Mouse (Mus musculus) heart, postnatal 14 days (tissue): Measurements from ENCODE around the gene Cirbp. TPM values are rescaled to one million over a fixed set of nuclear protein-coding genes. Genes with fewer than 3 reads are reported as not detected.

ENCODE experiments used
- DNase-seq, 2 experiments: peaks; one replicate each; pipeline ENCODE4 v3.0.0; 2021 to 2022
- intact Hi-C: fragments of 180-260 bp; cut with DNase I; formaldehyde crosslinking; loops from one replicate; pipeline ENCODE4 v1.15.1; 2025
- total RNA-seq, 2 experiments: library from RNA; stranded (reverse); gene quantifications; 2 replicates each; pipeline ENCODE4 v1.2.3; 2021

Cirbp gene
- total RNA-seq, 2 experiments from 2014 or later: 40.4 to 64.3 TPM

GRCm38 (mm10) chr10:80147719-80148601 is 17.8 kb upstream of the Cirbp start, which contains the start of gene Midn:
Midn (plus strand) TSS chr10:80148272.
- intact Hi-C loops: no loop called here
- peak; percentile 92 for DNase-seq

GRCm38 (mm10) chr10:80148610-80149290 is 17.0 kb upstream of the Cirbp start:
- intact Hi-C loops: loop anchor here (1.0 kb wide), 1 partner anchor 11 kb away; no protein-coding TSS in a partner anchor
- DNase-seq: peak; percentile 97

GRCm38 (mm10) chr10:80149291-80150225 is 16.2 kb upstream of the Cirbp start:
- DNase-seq: peak; percentile 95 to 97
- intact Hi-C loops: loop anchor here (1.0 kb wide), 1 partner anchor 10 kb away; no protein-coding TSS in a partner anchor

- DNase-seq: peak; percentile 64 to 68
- intact Hi-C loops: no loop called here
Measured at GRCm38 (mm10) chr10:80150226-80151210, 15.3 kb upstream of the Cirbp start.

GRCm38 (mm10) chr10:80151211-80152034 is 14.4 kb upstream of the Cirbp start:
- intact Hi-C loops: no loop called here
- peak; percentile 72 to 77 for DNase-seq

- peak in 1 of 2 experiments; percentile 65 for DNase-seq
Measured at GRCm38 (mm10) chr10:80152071-80152872, 13.5 kb upstream of the Cirbp start.

GRCm38 (mm10) chr10:80152873-80153260 is 12.9 kb upstream of the Cirbp start:
- DNase-seq: no peak
- intact Hi-C loops: no loop called here

More at GRCm38 (mm10) chr10:80152071-80152872, 13.5 kb upstream of the Cirbp start:
- intact Hi-C loops: no loop called here

DNA sequence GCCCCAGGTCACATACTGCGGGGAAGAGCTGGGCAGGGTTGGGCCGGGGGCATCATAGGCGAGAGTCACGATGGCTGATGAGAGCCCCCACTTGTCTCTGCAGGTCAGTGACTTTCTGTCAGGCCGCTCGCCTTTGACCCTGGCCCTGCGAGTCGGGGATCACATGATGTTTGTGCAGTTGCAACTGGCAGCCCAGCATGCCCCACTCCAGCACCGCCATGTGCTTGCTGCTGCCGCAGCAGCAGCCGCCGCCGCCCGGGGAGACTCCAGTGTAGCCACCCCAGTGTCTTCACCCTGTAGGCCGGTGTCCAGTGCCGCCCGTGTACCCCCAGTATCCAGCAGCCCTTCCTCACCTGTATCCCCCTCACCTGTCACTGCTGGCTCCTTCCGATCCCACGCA is 12.1 kb upstream of the Cirbp start:
- intact Hi-C loops: no loop called here
- no peak for DNase-seq

GRCm38 (mm10) chr10:80154384-80154783 is 11.4 kb upstream of the Cirbp start:
- intact Hi-C loops: no loop called here
- DNase-seq: no peak

- DNase-seq: no peak
- intact Hi-C loops: no loop called here
Measured at GRCm38 (mm10) chr10:80155277-80155676, 10.5 kb upstream of the Cirbp start.

DNA sequence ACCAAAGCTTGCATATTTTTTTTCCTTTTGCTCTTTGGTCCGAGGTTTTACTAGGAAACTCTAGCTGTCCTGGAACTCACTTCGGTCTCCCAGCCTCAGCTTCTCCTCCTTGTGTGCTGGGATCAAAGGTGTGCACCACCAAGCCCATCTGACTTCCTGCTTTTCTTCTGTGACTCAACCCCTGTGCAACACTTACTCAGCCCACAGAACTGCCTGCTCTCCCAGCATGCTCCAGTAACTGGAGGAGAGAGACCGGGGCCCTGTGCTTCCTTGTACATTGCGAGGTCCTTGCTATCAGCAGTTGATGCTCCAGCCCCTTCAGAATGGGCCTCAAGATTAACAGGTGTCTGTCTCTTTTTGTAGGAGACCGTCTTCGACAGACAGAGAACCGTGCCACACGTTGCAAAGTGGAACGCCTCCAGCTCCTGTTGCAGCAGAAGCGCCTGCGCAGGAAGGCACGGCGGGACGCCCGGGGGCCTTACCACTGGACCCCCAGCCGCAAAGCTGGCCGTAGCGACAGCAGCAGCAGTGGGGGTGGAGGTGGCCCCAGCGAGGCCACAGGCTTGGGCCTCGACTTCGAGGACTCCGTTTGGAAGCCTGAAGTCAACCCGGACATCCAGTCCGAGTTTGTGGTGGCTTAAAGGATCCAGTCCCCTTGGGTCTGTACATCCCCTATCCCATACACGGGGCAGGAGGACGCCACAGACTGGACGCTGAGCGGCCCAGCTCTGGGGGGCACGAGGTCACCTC is 9.6 kb upstream of the Cirbp start:
- DNase-seq: no peak
- intact Hi-C loops: no loop called here

DNA sequence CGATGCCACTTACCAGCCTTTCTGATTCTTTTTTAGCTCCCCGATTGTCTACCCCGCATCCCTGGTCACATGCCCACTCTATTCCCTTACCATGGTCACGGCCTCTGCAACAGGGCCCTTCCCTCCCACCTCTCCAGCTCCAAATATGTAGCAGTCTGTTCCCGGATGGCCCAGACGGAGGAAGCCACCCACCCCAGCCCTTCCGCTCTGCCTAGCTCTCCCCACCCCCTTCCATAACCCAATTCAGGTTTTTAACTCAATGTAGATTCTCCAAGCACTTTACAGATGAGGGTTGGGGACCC is 9.1 kb upstream of the Cirbp start:
- intact Hi-C loops: no loop called here
- no peak for DNase-seq

- intact Hi-C loops: no loop called here
- no peak for DNase-seq
Measured at GRCm38 (mm10) chr10:80157141-80157929, 8.4 kb upstream of the Cirbp start.

DNA sequence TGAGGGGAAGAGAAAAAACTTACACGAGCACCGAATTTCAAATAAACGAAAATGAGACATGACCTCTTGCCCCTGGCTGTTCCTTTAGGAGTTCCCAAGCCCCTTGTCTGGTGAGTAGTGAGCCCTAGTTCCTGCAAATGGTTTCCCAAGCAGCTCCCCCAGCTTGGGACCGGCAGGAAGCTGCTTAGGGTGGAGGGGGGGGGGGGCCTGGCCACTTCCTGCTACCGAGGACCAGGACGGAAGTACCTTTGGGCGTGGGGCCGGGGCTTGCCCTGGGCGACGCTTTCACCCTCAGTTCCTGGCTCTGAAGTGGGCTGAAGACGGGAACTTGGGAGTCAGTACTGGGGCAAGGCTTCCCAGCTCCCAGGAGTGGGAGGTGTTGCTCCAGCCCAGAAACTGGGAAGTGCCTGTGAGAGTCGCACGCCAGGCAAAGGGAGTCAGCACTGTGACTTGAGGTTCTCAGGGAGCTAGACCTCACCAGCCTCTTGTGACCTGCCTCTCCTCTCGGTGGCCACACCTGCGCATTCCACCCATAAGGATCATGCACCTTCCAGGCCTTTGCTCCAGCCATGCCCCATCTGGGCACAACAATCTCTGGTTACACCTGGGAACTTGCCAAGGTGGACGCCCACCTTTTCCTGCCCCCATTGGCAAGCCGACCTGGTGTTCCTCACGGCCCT is 7.3 kb upstream of the Cirbp start:
- intact Hi-C loops: no loop called here
- peak; percentile 75 to 78 for DNase-seq

DNA sequence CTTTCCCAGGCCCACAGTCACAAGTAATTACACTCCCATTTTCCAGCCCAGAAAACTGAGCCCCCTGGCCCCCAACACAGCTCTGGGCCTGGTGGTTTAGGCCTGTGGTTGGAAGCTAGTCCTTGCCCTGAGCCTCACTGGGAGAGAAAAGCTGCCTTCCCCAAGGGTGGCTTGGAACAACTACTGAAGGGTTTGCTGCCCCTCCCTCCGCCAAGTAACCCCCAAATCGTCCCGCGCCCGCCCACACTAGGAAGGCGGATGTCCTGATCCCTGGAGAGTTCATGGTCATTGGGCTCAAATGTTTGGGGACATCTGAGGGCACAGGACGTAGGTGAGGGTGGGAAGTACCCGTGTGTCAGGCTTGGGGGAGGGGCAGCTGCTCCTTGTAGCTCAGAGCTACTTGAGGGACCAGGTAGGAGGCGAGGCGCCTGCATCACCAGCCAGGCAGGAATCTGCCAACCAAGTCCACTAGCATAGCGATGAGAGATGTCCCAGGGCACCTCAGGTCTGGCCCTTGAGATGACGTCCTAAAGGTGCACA is 6.7 kb upstream of the Cirbp start:
- peak in 1 of 2 experiments; percentile 57 for DNase-seq
- intact Hi-C loops: loop anchor here (1.0 kb wide), 1 partner anchor 10 kb away; no protein-coding TSS in a partner anchor
